8 mouse cellular contexts compared by ENCODE assay signal in the genomic region with DNA sequence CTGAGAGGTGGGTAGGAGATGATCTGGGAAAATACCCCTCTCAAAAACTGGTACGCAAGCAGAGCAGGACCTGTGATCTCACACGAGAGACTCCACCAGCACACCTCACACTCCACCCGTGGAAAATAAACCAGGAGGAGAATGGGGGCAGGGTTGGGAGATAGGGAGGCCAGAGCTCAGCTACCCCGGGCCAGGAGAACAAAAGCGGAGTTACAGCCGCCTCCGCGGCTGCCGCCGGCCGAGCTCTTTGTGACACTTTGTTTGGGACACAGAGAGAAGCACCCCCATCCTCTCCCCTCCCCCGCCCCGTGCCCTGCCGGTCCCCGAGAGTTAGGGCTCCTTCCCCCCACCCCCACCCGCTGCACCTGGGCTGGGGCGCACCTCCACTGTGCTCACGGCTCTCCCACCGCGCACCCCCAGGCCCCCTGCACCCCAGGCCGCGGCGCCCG. TPM values are rescaled to one million over a fixed set of nuclear protein-coding genes. Genes with fewer than 3 reads are reported as not detected.
DNase-seq lines count a peak whose midpoint lies in the region; ATAC-seq and TF ChIP-seq lines count a peak whose summit lies in the region.
"Had no signal": no experiment of that assay in that cellular context is flagged by ENCODE, and none has a peak within 500 bp of the region (broad histone marks: within the 10 kb centered on the region; RNA-seq: fewer than 3 reads in every experiment).

No protein-coding gene starts in this region.

- H3K4me2 ChIP-seq in liver, embryonic 16.5 days (ENCODE audit: low read depth, low read length), result peak overlapping the region; percentile 92

- H3K27ac ChIP-seq in liver, embryonic 16.5 days (ENCODE audit: low read length), result 0 out of 2 replicates have a peak overlapping the region, but pooled peaks have one; percentile 65
- H3K27ac ChIP-seq in small intestine, adult 2 months (ENCODE audit: insufficient read depth, low read depth, low read length), result peak overlapping the region; percentile 51

- H3K4me3 ChIP-seq in liver, embryonic 16.5 days (ENCODE audit: low read depth, low read length), result peak overlapping the region; percentile 70
- H3K4me3 ChIP-seq in small intestine, adult 2 months (ENCODE audit: low read depth, low read length), result peak overlapping the region; percentile 56

- 7% methylated on average over 21 of the region's 24 CpGs for WGBS in liver, embryonic 16.5 days (ENCODE audit: insufficient replicate concordance)
- WGBS in small intestine, adult 2 months, result 6% methylated on average over 18 of the region's 24 CpGs

- no peaks in the 10 kb centered on the region for H3K9me3 ChIP-seq in liver, embryonic 16.5 days (replicated peaks; ENCODE audit: control insufficient read depth, low read length)

- H3K4me1 ChIP-seq in liver, embryonic 16.5 days (ENCODE audit: control insufficient read depth, low read depth, low read length), result peaks cover 42% of the 10 kb centered on the region
- peaks cover 20% of the 10 kb centered on the region for H3K4me1 ChIP-seq in small intestine, adult 2 months (ENCODE audit: control insufficient read depth, insufficient read depth, insufficient read length, low read length)

- peak; percentile 42 for ATAC-seq in CD4-positive, CD25-positive, alpha-beta regulatory T cell, adult 4 months
- peak; percentile 30 for ATAC-seq in liver, embryonic 16.5 days (ENCODE audit: low read depth)

- H3K36me3 ChIP-seq in liver, embryonic 16.5 days (ENCODE audit: control insufficient read depth, insufficient read depth), result no peaks in the 10 kb centered on the region
- no peaks in the 10 kb centered on the region for H3K36me3 ChIP-seq in small intestine, adult 2 months (ENCODE audit: control insufficient read depth, insufficient read depth, low read length)

- peak overlapping the region; percentile 72 for H3K9ac ChIP-seq in liver, embryonic 16.5 days (ENCODE audit: low read depth, low read length)

- TF ChIP-seq POLR2A in small intestine, adult 2 months (IDR thresholded peaks at IDR 0.05; ENCODE audit: low read depth, low read length), result no peak

- no peak for TF ChIP-seq CTCF in small intestine, adult 2 months (IDR thresholded peaks at IDR 0.05; ENCODE audit: extremely low read depth, insufficient read length, insufficient replicate concordance, low read depth, low read length)

- no peaks in the 10 kb centered on the region for H3K27me3 ChIP-seq in liver, embryonic 16.5 days (ENCODE audit: control insufficient read depth, insufficient read depth, low read depth, low read length)
- H3K27me3 ChIP-seq in small intestine, adult 2 months (ENCODE audit: control insufficient read depth, insufficient read depth, low read length), result no peaks in the 10 kb centered on the region

- peak; percentile 48 for DNase-seq in MN1 (ENCODE audit: low spot score)
- DNase-seq in embryo, embryonic 10.5 days (ENCODE audit: low spot score), result peak; percentile 66
- peak; percentile 50 for DNase-seq in heart, postnatal 4 days
- DNase-seq in frontal cortex, postnatal 10 days (ENCODE audit: low spot score in 2 of 2), result no peak

RNA-seq across cellular contexts. Expression of a gene that starts 1.7 kb away (rescaled TPM):
- polyA plus RNA-seq in CD4-positive, CD25-positive, alpha-beta regulatory T cell, adult 4 months (2017; shearing (Covaris generic)), result under 1 TPM in 1 of 2 experiments, not detected in 1; 0.63 TPM
- 1 to 10 TPM; 1.4 to 1.8 TPM for total RNA-seq in heart, postnatal 4 days (2021)
- polyA plus RNA-seq in liver, embryonic 16.5 days (2015; fragmentation: Nextera tagmentation; extraction: Ambion mirVana), result 0.15 and 0.28 TPM in 2 replicates
- polyA plus RNA-seq in small intestine, adult 2 months (2012; rRNA removed), result 53.4 and 91.5 TPM in 2 replicates
- total RNA-seq: hematopoietic stem cell, adult 5-6 weeks had no signal

RNA-seq across cellular contexts. Expression of a gene that starts 6.7 kb away (rescaled TPM):
- 1 to 10 TPM; 1.6 to 2.3 TPM for polyA plus RNA-seq in CD4-positive, CD25-positive, alpha-beta regulatory T cell, adult 4 months (2017; shearing (Covaris generic))
- total RNA-seq in heart, postnatal 4 days (2021), result 10 to 100 TPM; 37.5 to 42.0 TPM
- 7.4 and 8.9 TPM in 2 replicates for polyA plus RNA-seq in liver, embryonic 16.5 days (2015; fragmentation: Nextera tagmentation; extraction: Ambion mirVana)
- polyA plus RNA-seq in small intestine, adult 2 months (2012; rRNA removed), result 37.9 and 72.7 TPM in 2 replicates

RNA-seq across cellular contexts. Expression of a gene that starts 28.5 kb away (rescaled TPM):
- not detected for polyA plus RNA-seq in CD4-positive, CD25-positive, alpha-beta regulatory T cell, adult 4 months (2017; shearing (Covaris generic))
- total RNA-seq in heart, postnatal 4 days (2021), result not detected
- polyA plus RNA-seq in liver, embryonic 16.5 days (2015; fragmentation: Nextera tagmentation; extraction: Ambion mirVana), result not detected in 2 replicates
- polyA plus RNA-seq in small intestine, adult 2 months (2012; rRNA removed), result not detected in 2 replicates
- total RNA-seq: hematopoietic stem cell, adult 5-6 weeks had no signal

RNA-seq across cellular contexts. Expression of a gene that starts 29.3 kb away (rescaled TPM):
- polyA plus RNA-seq in CD4-positive, CD25-positive, alpha-beta regulatory T cell, adult 4 months (2017; shearing (Covaris generic)), result under 1 TPM in 1 of 2 experiments, not detected in 1; 0.70 TPM
- 10 to 100 TPM; 64.6 to 65.6 TPM for total RNA-seq in heart, postnatal 4 days (2021)
- 12.5 and 14.6 TPM in 2 replicates for polyA plus RNA-seq in liver, embryonic 16.5 days (2015; fragmentation: Nextera tagmentation; extraction: Ambion mirVana)
- 12.7 and 19.1 TPM in 2 replicates for polyA plus RNA-seq in small intestine, adult 2 months (2012; rRNA removed)

Comparison
In these comparisons a context has a peak if more than half of its experiments do, and no peak if none do; other contexts are left out.
1. DNase-seq: peak in MN1 (single experiment), embryo, embryonic 10.5 days (single experiment) and heart, postnatal 4 days (single experiment); none in frontal cortex, postnatal 10 days (0 of 2).
2. RNA of a gene that starts 1.7 kb away (polyA plus RNA-seq): 53.4 to 91.5 TPM in small intestine, adult 2 months; 0.63 TPM in CD4-positive, CD25-positive, alpha-beta regulatory T cell, adult 4 months and 0.15 to 0.28 TPM in liver, embryonic 16.5 days; every median in the first group is over 10 times any median in the second.